Mouse (Mus musculus) heart, postnatal 0 days (tissue): ENCODE data around the gene Olfr99.

ENCODE experiments used
- CTCF ChIP-seq: IDR thresholded peaks from 2 replicates; pipeline ENCODE4 v1.5.1; 2016; ENCODE audit warnings: antibody characterized with exemption, control low read depth, low read depth
- EP300 ChIP-seq: IDR thresholded peaks from 2 replicates; pipeline ENCODE4 v1.6.1; 2016; ENCODE audit warnings: antibody characterized with exemption, low read depth

DNA sequence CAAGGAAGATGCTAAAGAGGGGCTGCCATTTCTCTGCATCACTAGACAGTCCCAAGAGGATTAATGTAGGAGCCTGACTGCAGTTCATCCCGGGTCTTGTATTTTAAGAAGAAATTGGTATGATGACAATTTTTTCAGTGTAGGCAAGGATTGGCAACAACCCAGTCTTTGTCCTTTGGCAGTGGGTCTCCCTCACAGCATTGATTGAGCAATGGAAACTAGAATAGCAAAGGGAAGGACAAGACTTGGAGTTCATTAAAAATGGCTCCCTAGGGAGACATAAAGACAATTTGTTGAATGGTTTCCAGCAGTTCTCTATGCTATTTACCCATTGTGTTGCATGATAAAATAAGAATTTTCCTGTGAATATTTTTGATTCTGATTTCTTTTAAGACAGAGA is 2.9 kb downstream of the Olfr99 start:
- TF ChIP-seq CTCF, result no peak
- no peak for TF ChIP-seq EP300
